Mouse (Mus musculus) forebrain, embryonic 10.5 days (tissue): ENCODE data around the gene Serpine1. TPM values are rescaled to one million over a fixed set of nuclear protein-coding genes. Genes with fewer than 3 reads are reported as not detected.

Experiments
- DNase-seq: peaks from one replicate; pipeline ENCODE4 v3.0.0-alpha.2; 2017; ENCODE audit warnings: low spot score; ENCODE audit errors: extremely low spot score
- H3K27ac ChIP-seq: fragments of 300-500 bp; sonication (generic); 2 replicates; pipeline ENCODE4 v1.5.1; 2016; ENCODE audit warnings: mild to moderate bottlenecking
- H3K27me3 ChIP-seq: fragments of 300-500 bp; sonication (generic); 2 replicates; pipeline ENCODE4 v1.6.1; 2016; ENCODE audit warnings: mild to moderate bottlenecking; ENCODE audit not compliant: poor library complexity, severe bottlenecking
- H3K36me3 ChIP-seq: fragments of 300-500 bp; sonication (generic); replicated peaks from 2 replicates; pipeline ENCODE4 v1.6.1; 2016; ENCODE audit warnings: mild to moderate bottlenecking, moderate library complexity
- H3K4me1 ChIP-seq: fragments of 300-500 bp; sonication (generic); 2 replicates; pipeline ENCODE4 v1.6.1; 2016
- H3K4me3 ChIP-seq: fragments of 300-500 bp; sonication (generic); 2 replicates; pipeline ENCODE4 v1.5.1; 2016; ENCODE audit warnings: mild to moderate bottlenecking, moderate library complexity
- H3K9me3 ChIP-seq: fragments of 300-500 bp; sonication (generic); 2 replicates; pipeline ENCODE4 v1.6.1; 2016; ENCODE audit warnings: mild to moderate bottlenecking, moderate library complexity
- WGBS: fragments of 180-500 bp; shearing (Covaris S2); methylation state at CpG from one replicate; pipeline ENCODE4 v1.1.7; 2016; 5-methylcytosine and 5-hydroxymethylcytosine counted together
- polyA plus RNA-seq: library from polyadenylated mRNA; unstranded; fragments of >200 nt; fragmentation: Nextera tagmentation; extraction: Ambion mirVana; gene quantifications from 2 replicates; pipeline ENCODE4 v1.2.1, GENCODE M21; 2016

Serpine1 gene
- polyA plus RNA-seq, 1 experiment from 2014 or later: 0.10 TPM

DNA sequence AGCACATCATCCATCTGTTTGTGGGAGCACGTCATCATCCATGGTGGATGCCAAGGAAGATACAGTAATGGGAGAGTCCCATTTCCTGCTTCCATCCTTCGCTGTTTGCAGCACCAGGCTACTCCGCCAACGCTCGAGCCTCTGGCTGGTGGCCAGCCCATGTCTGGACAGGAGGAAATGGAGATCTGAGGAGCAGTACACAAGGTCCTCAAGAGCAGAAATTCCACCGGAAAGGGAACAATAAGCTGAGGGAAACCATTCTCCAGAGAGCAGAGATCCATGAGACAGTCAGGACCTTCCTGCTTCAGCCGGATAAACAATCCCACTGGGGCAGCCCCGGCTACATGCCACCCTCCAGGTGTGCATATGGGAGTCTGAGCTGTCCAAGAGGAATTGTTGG, 15.3 kb upstream of the Serpine1 start:
- H3K4me3 ChIP-seq: no peak overlapping the region
- peaks cover 15% of the 10 kb centered on the region for H3K9me3 ChIP-seq
- no peak overlapping the region for H3K27ac ChIP-seq
- no peak for DNase-seq
- 92% methylated on average over 8 of the region's 8 CpGs for WGBS
- H3K4me1 ChIP-seq: no peaks in the 10 kb centered on the region
- H3K36me3 ChIP-seq: no peaks in the 10 kb centered on the region
- no peaks in the 10 kb centered on the region for H3K27me3 ChIP-seq

DNA sequence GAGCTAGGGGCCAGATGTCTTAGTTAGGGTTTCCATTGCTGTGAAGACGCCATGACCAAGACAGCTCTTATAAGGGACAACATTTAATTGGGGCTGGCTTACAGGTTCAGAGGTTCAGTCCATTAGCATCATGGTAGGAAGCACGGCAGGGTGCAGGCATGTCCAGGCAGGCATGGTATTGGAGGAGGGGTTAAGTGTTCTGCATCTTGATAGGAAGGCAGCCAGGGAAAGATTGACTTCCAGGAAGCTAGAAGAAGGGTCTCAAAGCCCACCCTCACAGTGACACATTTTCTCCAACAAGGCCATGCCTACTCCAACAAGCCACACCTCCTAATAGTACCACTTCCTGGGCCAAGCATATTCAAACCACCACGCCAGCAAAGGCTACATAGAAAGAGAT, 13.7 kb upstream of the Serpine1 start:
- H3K4me1 ChIP-seq: no peaks in the 10 kb centered on the region
- H3K9me3 ChIP-seq: peaks cover 15% of the 10 kb centered on the region
- H3K27me3 ChIP-seq: no peaks in the 10 kb centered on the region
- H3K4me3 ChIP-seq: no peak overlapping the region
- DNase-seq: no peak
- WGBS: 89% methylated on average over 3 of the region's 3 CpGs
- H3K27ac ChIP-seq: no peak overlapping the region
- H3K36me3 ChIP-seq: no peaks in the 10 kb centered on the region

DNA sequence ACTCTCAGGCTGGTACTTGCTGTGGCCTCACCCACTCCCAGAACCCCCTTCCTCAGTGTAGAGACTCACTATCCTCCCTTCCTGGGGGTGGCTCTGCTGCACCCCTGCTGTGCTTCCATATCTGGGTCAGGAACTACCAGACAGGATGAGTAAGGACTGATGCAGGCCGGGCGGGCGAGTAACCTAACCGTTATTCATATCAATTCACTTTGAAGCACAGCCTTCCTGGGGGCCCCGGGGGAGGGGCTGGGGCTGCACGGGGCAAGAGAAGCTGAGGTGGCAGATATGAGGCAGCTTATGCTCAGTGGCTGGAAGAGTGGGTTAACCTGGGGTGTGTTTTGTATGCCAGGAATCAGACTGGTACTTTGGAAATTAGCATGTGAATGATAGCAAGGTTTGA, 13.0 kb upstream of the Serpine1 start:
- DNase-seq: no peak
- H3K9me3 ChIP-seq: peaks cover 15% of the 10 kb centered on the region
- H3K4me3 ChIP-seq: no peak overlapping the region
- H3K27me3 ChIP-seq: no peaks in the 10 kb centered on the region
- no peaks in the 10 kb centered on the region for H3K36me3 ChIP-seq
- H3K4me1 ChIP-seq: no peaks in the 10 kb centered on the region
- WGBS: 86% methylated on average over 6 of the region's 6 CpGs
- no peak overlapping the region for H3K27ac ChIP-seq

DNA sequence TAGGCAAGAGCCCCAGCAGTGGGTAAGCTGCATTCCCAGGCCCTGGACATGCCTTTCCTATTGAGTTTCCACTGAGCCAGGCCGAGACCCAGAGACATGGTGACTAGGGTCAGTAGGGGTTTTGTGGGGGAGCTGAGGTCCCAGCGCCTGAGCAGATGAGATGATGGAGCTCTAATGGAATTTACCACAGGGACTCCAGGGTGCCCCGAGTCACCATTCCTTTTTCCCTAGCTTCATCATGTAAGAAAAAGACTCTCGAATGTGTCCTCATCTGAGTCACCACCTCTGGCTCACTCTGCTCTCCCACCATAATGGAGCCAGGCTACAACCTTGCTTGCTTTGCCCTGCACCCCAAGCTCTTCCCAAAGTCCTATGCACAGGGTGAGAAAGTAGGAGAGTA, 11.0 kb upstream of the Serpine1 start:
- Histone ChIP-seq H3K4me3 (no peak overlapping the region), H3K9me3 (peaks cover 15% of the 10 kb centered on the region), H3K27ac (no peak overlapping the region), H3K27me3 (no peaks in the 10 kb centered on the region), H3K4me1 (0 out of 2 replicates have a peak, but pooled peaks cover 5% of the 10 kb centered on the region), H3K36me3 (no peaks in the 10 kb centered on the region)
- 88% methylated on average over 4 of the region's 4 CpGs for WGBS
- DNase-seq: no peak

DNA sequence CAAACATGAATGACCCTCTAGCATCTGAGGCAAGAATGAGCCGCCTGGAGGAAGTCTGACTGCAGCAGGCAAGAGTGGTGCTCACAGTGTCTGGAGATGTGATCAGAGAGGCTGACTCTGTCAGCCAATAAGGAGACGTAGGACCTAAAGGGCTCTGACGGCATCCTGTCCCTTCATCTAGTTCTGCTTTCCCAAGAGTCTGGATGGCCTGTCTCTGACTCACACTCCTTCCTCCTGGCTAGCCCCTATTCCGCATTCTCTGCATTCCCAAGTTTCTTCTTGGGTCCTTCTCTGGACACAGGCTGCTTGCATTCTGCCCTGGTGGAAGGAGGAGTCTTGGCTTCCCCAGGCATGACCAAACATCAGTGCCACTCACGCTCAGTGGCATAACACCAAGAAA, 7.8 kb upstream of the Serpine1 start:
- Histone ChIP-seq H3K27me3 (no peaks in the 10 kb centered on the region), H3K9me3 (no peaks in the 10 kb centered on the region), H3K27ac (no peak overlapping the region), H3K4me3 (no peak overlapping the region), H3K36me3 (no peaks in the 10 kb centered on the region), H3K4me1 (peaks cover 19% of the 10 kb centered on the region)
- DNase-seq: no peak
- WGBS: 67% methylated on average over 5 of the region's 5 CpGs

DNA sequence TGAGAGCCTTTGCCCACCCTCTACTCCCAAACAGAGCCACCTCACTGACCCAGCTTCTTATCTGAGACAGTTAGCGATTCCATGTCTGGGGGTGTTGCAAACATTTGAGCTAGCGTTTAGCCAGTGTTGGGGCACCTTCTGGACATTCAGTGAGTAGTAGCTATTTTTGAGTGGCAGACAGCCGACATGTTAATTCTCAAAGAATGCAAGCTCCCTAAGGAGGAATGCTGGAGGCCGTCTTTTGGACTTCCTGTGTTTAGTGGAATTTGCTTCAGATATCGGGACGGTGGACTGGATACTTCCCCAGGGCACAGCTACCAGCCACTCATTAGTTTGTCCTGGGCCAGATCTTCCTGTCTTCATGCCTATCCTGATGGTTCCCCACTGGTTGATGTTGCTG, 6.5 kb upstream of the Serpine1 start:
- H3K4me1 ChIP-seq: peaks cover 28% of the 10 kb centered on the region
- H3K36me3 ChIP-seq: no peaks in the 10 kb centered on the region
- no peak overlapping the region for H3K27ac ChIP-seq
- H3K9me3 ChIP-seq: no peaks in the 10 kb centered on the region
- H3K27me3 ChIP-seq: no peaks in the 10 kb centered on the region
- no peak overlapping the region for H3K4me3 ChIP-seq
- 71% methylated on average over 6 of the region's 6 CpGs for WGBS
- no peak for DNase-seq

DNA sequence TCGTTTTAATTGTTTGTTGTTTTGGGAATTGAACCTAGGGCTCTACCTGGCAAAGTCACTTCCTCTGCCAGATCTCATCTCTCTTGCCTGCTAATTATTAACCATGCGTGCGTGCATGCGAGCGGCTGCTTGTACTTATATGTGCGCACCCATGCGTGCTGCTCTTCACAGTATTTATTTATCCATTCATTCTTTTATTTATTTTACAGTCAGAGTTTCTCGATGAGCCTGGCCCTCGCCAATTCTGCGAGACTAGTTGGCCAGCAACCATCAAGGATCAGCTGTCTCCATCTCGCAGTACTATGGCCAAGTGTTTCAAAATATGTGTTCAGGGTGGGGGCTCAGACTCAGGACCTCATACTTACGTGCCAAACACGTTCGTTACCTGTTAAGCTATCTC, 6.0 kb upstream of the Serpine1 start:
- H3K4me3 ChIP-seq: no peak overlapping the region
- no peaks in the 10 kb centered on the region for H3K36me3 ChIP-seq
- no peak for DNase-seq
- no peaks in the 10 kb centered on the region for H3K27me3 ChIP-seq
- H3K27ac ChIP-seq: no peak overlapping the region
- no peaks in the 10 kb centered on the region for H3K9me3 ChIP-seq
- 89% methylated on average over 14 of the region's 14 CpGs for WGBS
- H3K4me1 ChIP-seq: peaks cover 28% of the 10 kb centered on the region

DNA sequence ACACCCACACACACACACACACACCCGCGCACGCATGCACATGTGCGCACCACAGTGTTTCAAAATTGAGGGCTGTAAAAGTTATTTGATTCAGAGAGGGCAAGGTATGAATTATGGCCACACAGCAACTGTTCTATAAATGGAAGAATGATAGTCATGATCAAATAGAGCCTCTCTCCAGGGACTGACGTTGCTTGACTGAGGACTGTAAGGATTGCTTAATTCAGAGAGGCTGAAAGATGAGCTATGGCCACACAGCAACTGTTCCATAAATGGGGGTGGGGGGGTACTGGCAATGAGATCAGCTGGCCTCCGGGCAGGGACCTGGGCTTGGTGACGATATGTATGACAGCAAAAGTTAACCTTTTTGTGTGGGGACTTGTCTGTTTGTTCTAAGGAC, 5.1 kb upstream of the Serpine1 start:
- no peak overlapping the region for H3K27ac ChIP-seq
- H3K36me3 ChIP-seq: no peaks in the 10 kb centered on the region
- H3K4me1 ChIP-seq: peaks cover 35% of the 10 kb centered on the region
- DNase-seq: no peak
- 94% methylated on average over 7 of the region's 7 CpGs for WGBS
- no peaks in the 10 kb centered on the region for H3K27me3 ChIP-seq
- no peaks in the 10 kb centered on the region for H3K9me3 ChIP-seq
- no peak overlapping the region for H3K4me3 ChIP-seq

DNA sequence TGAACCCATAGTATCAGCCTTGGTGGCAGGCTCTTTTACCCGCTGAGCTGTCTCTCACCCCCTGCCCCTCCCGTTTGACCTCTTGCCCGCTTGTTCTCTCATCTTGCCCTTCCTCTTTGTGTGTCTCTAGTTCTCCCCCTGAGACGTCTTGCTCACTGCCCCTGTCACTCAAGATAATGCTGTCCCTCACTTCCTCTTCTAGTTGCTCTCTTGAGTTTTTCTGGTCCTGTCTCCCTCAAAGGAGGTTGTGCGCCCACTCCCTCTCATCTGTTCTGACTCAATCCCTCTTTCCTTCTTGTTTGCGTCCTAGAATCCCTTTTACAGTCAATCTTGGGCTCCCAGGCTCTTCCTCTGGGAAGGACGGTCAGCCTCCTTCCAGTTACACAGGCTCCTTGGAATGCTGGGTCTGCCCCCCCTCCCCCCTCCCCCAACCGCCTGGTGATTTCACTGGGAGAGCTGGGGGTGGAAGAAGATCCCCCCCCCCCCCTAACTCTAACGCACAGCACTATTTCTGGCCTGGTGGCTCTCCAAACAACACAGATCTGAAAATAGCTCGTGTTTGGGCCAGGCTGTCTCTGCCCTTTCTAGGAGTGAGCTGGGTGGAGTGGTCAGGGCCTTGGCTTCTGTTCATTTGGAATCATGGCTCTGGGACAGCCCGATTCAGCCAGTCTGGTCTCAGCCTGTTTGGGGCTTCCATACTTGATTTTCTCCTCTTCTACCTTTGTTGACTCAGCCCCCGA, 4.3 kb upstream of the Serpine1 start:
- 53% methylated on average over 12 of the region's 12 CpGs for WGBS
- H3K4me1 ChIP-seq: peaks cover 42% of the 10 kb centered on the region
- DNase-seq: no peak
- no peaks in the 10 kb centered on the region for H3K36me3 ChIP-seq
- H3K4me3 ChIP-seq: no peak overlapping the region
- peak overlapping the region; percentile 44; the same call in 1 of the 2 replicates for H3K27ac ChIP-seq
- no peaks in the 10 kb centered on the region for H3K9me3 ChIP-seq
- H3K27me3 ChIP-seq: no peaks in the 10 kb centered on the region

DNA sequence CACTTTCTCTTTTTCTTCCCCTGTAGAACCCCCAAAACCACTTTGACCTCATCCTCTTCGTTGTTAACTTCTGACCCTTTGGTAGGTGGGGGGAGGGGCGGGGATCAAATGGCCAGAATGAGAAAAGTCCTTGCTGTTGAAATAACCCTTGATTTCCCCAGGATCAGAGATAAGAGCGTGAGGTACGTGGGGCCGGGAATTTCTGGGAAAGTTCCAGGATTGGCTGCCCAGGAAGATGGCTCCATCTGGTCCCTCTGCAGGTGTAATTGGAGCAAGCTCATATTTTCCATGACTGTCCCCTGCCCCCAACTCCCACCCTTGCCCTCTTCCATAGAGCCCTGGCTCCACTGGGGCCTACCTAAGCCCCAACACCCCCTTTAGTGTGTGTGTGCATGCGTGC, 3.7 kb upstream of the Serpine1 start:
- Histone ChIP-seq H3K4me1 (peaks cover 42% of the 10 kb centered on the region), H3K27me3 (no peaks in the 10 kb centered on the region), H3K4me3 (no peak overlapping the region), H3K27ac (no peak overlapping the region), H3K36me3 (no peaks in the 10 kb centered on the region), H3K9me3 (no peaks in the 10 kb centered on the region)
- WGBS: 75% methylated on average over 6 of the region's 6 CpGs
- DNase-seq: no peak

DNA sequence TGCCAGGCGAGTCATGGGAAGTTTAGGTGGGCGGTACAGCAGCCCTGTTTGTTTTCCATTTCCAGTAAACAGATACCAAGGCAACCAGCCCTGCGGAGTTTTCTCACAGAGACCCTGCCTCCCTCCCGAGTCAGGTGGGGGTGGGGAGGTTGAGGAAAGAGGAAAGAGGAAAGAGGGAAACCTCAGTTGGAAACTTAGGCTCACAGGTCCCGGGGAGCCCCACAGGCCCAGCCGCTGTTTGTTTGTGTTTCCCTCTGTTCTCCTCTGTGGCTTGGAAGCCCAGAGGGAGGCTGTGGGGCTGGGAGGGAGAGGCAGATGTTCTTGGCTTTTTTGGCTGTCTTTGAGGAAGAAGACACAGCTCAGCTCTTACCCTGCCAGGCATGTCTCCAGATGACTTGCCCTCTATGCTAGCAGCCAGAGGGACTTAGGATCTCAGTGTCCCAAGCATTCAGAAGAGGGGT, 2.2 kb upstream of the Serpine1 start:
- 36% methylated on average over 6 of the region's 6 CpGs for WGBS
- Histone ChIP-seq H3K27ac (peak overlapping the region; percentile 35; the same call in 1 of the 2 replicates), H3K4me1 (peaks cover 39% of the 10 kb centered on the region), H3K27me3 (no peaks in the 10 kb centered on the region), H3K4me3 (no peak overlapping the region), H3K36me3 (no peaks in the 10 kb centered on the region), H3K9me3 (no peaks in the 10 kb centered on the region)
- no peak for DNase-seq

DNA sequence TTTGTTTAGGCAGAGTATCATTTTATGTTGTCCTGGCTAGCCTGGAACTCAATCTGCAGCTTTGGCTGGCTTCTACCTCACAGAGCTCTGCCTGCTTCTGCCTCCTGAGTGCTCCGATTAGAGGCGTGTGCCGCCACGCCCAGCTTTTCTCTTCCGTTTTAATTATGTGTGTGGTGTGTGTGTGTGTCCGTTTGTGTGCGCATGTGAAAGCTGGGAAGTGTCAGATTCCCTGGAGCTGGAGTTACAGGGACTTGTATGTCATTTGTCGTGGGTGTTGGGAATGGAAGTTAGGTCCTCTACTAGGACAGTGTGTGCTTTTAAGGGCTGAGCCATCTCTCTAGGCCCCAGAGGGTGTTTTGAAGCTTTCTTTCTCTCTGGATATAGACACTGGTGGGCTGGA, 1.1 kb upstream of the Serpine1 start:
- no peaks in the 10 kb centered on the region for H3K27me3 ChIP-seq
- no peak overlapping the region for H3K4me3 ChIP-seq
- 93% methylated on average over 8 of the region's 8 CpGs for WGBS
- H3K4me1 ChIP-seq: peaks cover 37% of the 10 kb centered on the region
- no peaks in the 10 kb centered on the region for H3K36me3 ChIP-seq
- no peak overlapping the region for H3K27ac ChIP-seq
- DNase-seq: no peak
- no peaks in the 10 kb centered on the region for H3K9me3 ChIP-seq

DNA sequence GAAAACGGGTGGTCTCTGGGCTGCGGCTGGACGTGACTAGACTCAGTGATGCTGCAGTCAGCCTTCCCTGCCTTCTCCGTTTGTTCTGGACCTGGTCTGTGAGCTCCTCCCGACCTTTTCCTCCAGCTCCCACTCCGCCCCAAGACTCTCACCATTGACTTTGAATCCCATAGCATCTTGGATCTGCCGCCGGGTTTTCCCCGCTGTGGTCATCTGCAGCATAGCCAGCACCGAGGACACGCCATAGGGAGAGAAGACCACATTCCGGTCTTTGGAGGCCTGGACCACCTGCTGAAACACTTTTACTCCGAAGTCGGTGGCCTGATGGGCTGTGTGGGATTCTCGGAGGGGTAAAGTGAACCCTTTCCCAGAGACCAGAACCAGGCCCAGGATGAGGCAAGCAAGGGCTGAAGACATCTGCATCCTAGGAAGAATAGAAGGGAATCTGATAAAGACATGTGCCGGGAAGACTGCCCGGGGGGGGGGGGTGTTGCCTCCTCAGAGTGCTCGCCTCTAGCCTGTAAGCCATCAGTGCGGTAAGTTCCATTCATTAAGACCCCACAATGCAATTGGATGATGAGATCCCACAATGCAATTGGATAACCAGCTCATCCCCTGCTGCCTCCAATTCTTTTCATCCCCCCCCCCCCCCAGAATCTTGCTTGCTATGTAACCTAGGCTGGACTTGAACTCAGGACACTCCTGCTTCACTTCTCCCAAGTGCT, 1.0 kb downstream of the Serpine1 start:
- Histone ChIP-seq H3K9me3 (no peaks in the 10 kb centered on the region), H3K27ac (no peak overlapping the region), H3K36me3 (no peaks in the 10 kb centered on the region), H3K4me3 (no peak overlapping the region), H3K4me1 (peaks cover 30% of the 10 kb centered on the region), H3K27me3 (no peaks in the 10 kb centered on the region)
- DNase-seq: no peak
- WGBS: 88% methylated on average over 19 of the region's 19 CpGs
